Mouse (Mus musculus) kidney, postnatal 0 days (tissue): ENCODE measurements at regions not wholly inside any gene's neighbourhood (a gene's known extent, or its start where the extent isn't known, plus 50 kb on each side); places are given as distances from the start of the nearest gene placed in this dataset.

Source experiments
- ATAC-seq: fragments of 200-750 bp; cut with Nextera tagmentation; replicated peaks from 2 replicates; pipeline ENCODE4 v1.8.0; 2017; ENCODE audit warnings: low read depth, moderate number of reproducible peaks, moderate TSS enrichment, moderate library complexity; ENCODE audit not compliant: low FRiP score
- DNase-seq: peaks from one replicate; pipeline ENCODE4 v3.0.0-alpha.2; 2016; ENCODE audit warnings: low spot score
- H3K27ac ChIP-seq: fragments of 300-500 bp; sonication (generic); 2 replicates; pipeline ENCODE4 v1.5.1; 2014; ENCODE audit warnings: mild to moderate bottlenecking
- H3K27me3 ChIP-seq: fragments of 300-500 bp; sonication (generic); 2 replicates; pipeline ENCODE4 v1.6.1; 2014; ENCODE audit warnings: low read length, mixed read lengths; ENCODE audit not compliant: insufficient read depth
- H3K36me3 ChIP-seq: fragments of 300-500 bp; sonication (generic); 2 replicates; pipeline ENCODE4 v1.6.1; 2014; ENCODE audit warnings: low read length, mixed read lengths; ENCODE audit not compliant: insufficient read depth
- H3K4me1 ChIP-seq: fragments of 300-500 bp; sonication (generic); replicated peaks from 2 replicates; pipeline ENCODE4 v1.6.1; 2014; ENCODE audit warnings: antibody characterized with exemption, low read length, mixed read lengths; ENCODE audit not compliant: insufficient read depth
- H3K4me2 ChIP-seq: fragments of 300-500 bp; sonication (generic); 2 replicates; pipeline ENCODE4 v1.6.1; 2014; ENCODE audit warnings: mild to moderate bottlenecking, low read length, moderate library complexity, mixed read lengths
- H3K4me3 ChIP-seq: fragments of 300-500 bp; sonication (generic); replicated peaks from 2 replicates; pipeline ENCODE4 v1.5.1; 2014; ENCODE audit warnings: low read depth, low read length
- H3K9ac ChIP-seq: fragments of 300-500 bp; sonication (generic); 2 replicates; pipeline ENCODE4 v1.6.1; 2014; ENCODE audit warnings: low read depth, low read length
- H3K9me3 ChIP-seq: fragments of 300-500 bp; sonication (generic); replicated peaks from 2 replicates; pipeline ENCODE4 v1.6.1; 2016; ENCODE audit warnings: low read length, inconsistent platforms, mixed read lengths
- CTCF ChIP-seq: IDR thresholded peaks from 2 replicates; pipeline ENCODE4 v1.5.1; 2016; ENCODE audit warnings: antibody characterized with exemption, low read depth, mild to moderate bottlenecking, moderate library complexity
- WGBS: fragments of 180-500 bp; shearing (Covaris S2); extraction: QIAGEN DNeasy Blood & Tissue Kit; methylation state at CpG from one replicate; pipeline ENCODE4 v1.1.7; 2014; 5-methylcytosine and 5-hydroxymethylcytosine counted together

DNA sequence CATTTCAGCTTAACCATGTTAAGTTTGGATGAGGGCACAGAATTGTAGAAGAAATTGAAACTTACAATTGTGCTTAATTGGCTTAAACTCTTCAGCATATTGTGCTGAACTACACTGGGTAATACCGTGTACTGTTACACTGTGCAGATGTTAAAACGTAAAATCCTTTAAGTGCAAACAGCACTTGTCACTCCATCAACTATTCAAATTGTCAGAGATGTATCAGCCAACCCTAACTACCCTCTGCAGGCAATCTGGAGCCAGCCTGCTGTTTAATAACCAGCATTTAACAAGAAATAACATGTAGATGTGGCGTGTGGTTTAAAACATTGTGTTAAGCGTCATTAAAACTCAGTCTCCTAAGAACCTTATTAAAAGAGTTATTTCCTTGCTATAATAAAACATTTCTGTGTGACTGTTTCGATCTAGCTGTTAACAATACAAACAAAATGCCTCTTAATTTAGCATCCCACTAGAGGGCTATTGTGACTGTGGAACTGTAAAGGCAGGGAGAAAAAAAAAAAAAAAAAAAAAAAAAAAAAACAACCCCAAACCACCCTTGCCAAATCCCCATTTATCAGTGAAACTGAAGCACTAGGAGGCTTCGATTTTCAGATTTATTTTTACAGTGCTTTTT is 845.0 kb downstream of the D3Ertd751e start:
- ATAC-seq (no peak), DNase-seq (no peak)
- WGBS, result 56% methylated on average over 6 of the region's 6 CpGs

DNA sequence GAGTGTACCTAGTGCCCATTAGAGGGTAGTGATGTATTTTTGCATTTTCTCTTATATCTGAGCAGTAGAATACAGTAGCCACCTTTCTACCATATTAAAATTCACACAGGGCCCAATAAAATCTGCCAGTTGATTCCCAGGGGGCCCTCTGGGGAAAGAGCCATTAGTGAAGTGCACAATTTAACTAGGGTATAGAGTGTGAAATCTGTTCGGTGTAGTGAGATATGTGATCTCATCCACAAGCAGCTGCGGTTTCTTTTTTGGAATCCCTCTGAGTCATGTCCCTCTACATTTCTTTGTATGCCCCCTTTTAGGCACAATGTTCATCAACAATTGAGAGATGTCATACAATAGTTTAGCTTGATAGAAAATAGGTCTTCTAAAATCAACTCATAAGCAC is 847.1 kb downstream of the D3Ertd751e start:
- no peak overlapping the region for H3K9ac ChIP-seq
- no peak for TF ChIP-seq CTCF
- ATAC-seq, result no peak
- H3K27ac ChIP-seq, result no peak overlapping the region
- H3K9me3 ChIP-seq, result no peaks in the 10 kb centered on the region
- H3K4me2 ChIP-seq, result no peak overlapping the region
- no peaks in the 10 kb centered on the region for H3K27me3 ChIP-seq
- H3K4me1 ChIP-seq, result no peaks in the 10 kb centered on the region
- no peak for DNase-seq
- H3K36me3 ChIP-seq, result no peaks in the 10 kb centered on the region
- no peak overlapping the region for H3K4me3 ChIP-seq
- 90% methylated on average over 2 of the region's 2 CpGs for WGBS

More for the DNA sequence above, 845.0 kb downstream of the D3Ertd751e start:
- TF ChIP-seq CTCF, result no peak
- no peaks in the 10 kb centered on the region for H3K27me3 ChIP-seq
- H3K9ac ChIP-seq, result no peak overlapping the region
- no peaks in the 10 kb centered on the region for H3K9me3 ChIP-seq
- no peak overlapping the region for H3K27ac ChIP-seq
- H3K4me1 ChIP-seq, result no peaks in the 10 kb centered on the region
- H3K36me3 ChIP-seq, result no peaks in the 10 kb centered on the region
- H3K4me2 ChIP-seq, result no peak overlapping the region
- no peak overlapping the region for H3K4me3 ChIP-seq

DNA sequence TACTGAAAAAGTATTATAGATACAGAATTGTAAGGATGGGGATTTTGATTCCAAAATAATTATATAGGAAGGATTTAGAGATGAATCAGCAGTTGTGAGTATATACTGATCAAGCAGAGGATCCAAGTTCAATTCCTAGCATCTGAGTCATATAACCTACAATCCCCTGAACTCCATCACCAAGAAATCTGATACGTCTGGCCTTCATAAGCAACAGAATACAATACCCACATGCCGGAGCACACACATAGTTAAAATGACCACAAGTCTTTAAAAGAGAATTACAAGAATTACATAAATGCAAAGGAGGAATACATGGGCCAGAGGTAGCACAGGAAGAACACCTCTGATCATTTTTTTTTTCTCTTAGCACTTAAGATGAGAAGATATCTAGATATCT is 847.7 kb downstream of the D3Ertd751e start:
- H3K4me3 ChIP-seq, result no peak overlapping the region
- 82% methylated on average over 2 of the region's 2 CpGs for WGBS
- no peak for DNase-seq
- no peaks in the 10 kb centered on the region for H3K27me3 ChIP-seq
- H3K9me3 ChIP-seq, result no peaks in the 10 kb centered on the region
- no peak for TF ChIP-seq CTCF
- no peak overlapping the region for H3K9ac ChIP-seq
- no peak overlapping the region for H3K4me2 ChIP-seq
- H3K36me3 ChIP-seq, result no peaks in the 10 kb centered on the region
- H3K4me1 ChIP-seq, result no peaks in the 10 kb centered on the region
- no peak overlapping the region for H3K27ac ChIP-seq
- ATAC-seq, result no peak

DNA sequence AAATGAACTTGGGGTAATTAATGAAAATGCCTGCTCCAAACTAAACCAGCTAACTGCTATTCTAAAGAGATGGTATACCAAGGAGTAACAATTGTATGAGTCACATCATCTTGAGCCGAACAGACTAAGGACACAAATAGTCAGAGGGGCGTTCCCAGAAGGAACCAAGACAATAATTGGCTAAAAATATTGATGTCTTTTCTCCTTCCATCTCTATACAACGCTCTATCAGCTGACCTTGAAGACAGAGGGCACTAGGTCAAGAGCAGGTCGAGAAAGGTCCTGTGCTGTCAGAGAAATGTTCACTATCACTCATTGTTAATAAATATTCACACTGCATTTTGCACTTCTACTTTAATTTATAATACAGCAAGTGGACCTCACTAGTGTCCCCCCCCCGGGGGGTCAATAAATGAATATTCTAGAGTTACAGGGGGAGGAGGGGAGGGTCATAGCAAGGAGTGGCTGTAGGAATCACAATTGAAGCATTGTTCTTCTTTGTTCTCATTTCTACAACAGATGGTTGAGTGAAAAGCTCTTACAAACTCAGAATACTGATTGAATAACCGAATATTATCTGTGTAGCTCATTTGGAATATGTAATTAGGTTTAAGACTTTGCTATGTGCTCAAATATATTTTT is 851.5 kb downstream of the D3Ertd751e start:
- no peaks in the 10 kb centered on the region for H3K36me3 ChIP-seq
- DNase-seq (no peak), ATAC-seq (no peak)
- H3K27ac ChIP-seq, result no peak overlapping the region
- no peak overlapping the region for H3K4me2 ChIP-seq
- no peaks in the 10 kb centered on the region for H3K4me1 ChIP-seq
- WGBS, result 72% methylated on average over 6 of the region's 6 CpGs
- no peak overlapping the region for H3K4me3 ChIP-seq
- no peaks in the 10 kb centered on the region for H3K9me3 ChIP-seq
- TF ChIP-seq CTCF, result no peak
- no peak overlapping the region for H3K9ac ChIP-seq
- no peaks in the 10 kb centered on the region for H3K27me3 ChIP-seq

GRCm38 (mm10) chr3:42596686-42597085 is 854.3 kb downstream of the D3Ertd751e start:
- 78% methylated on average over 1 of the region's 1 CpGs for WGBS
- no peak for TF ChIP-seq CTCF
- ATAC-seq, result no peak

More at GRCm38 (mm10) chr3:42596686-42597085, 854.3 kb downstream of the D3Ertd751e start:
- H3K4me1 ChIP-seq, result no peaks in the 10 kb centered on the region
- H3K9ac ChIP-seq, result no peak overlapping the region
- no peak overlapping the region for H3K4me2 ChIP-seq
- H3K4me3 ChIP-seq, result no peak overlapping the region
- no peak for DNase-seq
- no peaks in the 10 kb centered on the region for H3K27me3 ChIP-seq
- no peak overlapping the region for H3K27ac ChIP-seq
- H3K9me3 ChIP-seq, result no peaks in the 10 kb centered on the region
- H3K36me3 ChIP-seq, result no peaks in the 10 kb centered on the region
